24 mouse cellular contexts compared by ENCODE assay signal in the genomic region with DNA sequence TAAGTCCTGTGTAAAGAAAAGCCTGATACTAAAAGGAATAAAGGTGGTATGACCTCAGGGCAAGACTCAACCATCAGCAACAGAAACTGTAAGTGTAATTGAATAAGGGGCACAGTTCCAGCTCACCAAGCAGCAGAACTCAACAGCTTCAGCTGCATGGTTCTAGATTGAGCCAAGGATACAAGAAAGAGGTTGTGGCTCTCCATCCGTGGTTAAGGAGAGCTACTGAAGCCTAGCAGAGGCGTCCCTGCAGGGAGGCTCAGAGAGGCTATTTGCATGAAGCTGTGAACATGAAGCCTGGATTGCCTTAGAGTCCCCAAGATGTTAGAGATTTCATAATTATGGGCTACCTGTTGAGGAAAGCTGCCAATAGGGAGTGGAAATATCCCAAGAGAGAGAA. TPM values are rescaled to one million over a fixed set of nuclear protein-coding genes. Genes with fewer than 3 reads are reported as not detected.
DNase-seq lines count a peak whose midpoint lies in the region; ATAC-seq and TF ChIP-seq lines count a peak whose summit lies in the region.
"Had no signal": no experiment of that assay in that cellular context is flagged by ENCODE, and none has a peak within 500 bp of the region (broad histone marks: within the 10 kb centered on the region; RNA-seq: fewer than 3 reads in every experiment).

No protein-coding gene starts in this region.

- no peak overlapping the region for H3K4me3 ChIP-seq in forebrain, embryonic 10.5 days
- H3K4me3 ChIP-seq in forebrain, embryonic 11.5 days (ENCODE audit: low read depth, low read length), result no peak overlapping the region
- H3K4me3 ChIP-seq in heart, embryonic 10.5 days, result no peak overlapping the region
- H3K4me3 ChIP-seq in midbrain, embryonic 11.5 days (ENCODE audit: low read depth, low read length), result no peak overlapping the region
- no peak overlapping the region for H3K4me3 ChIP-seq in midbrain, embryonic 10.5 days
- H3K4me3 ChIP-seq in stomach, postnatal 0 days (ENCODE audit: low read depth, low read length), result no peak overlapping the region
- H3K4me3 ChIP-seq: embryonic facial prominence, embryonic 10.5 days; embryonic facial prominence, embryonic 12.5 days; forebrain, embryonic 13.5 days; forebrain, embryonic 15.5 days had no signal

- H3K4me2 ChIP-seq in forebrain, embryonic 11.5 days (ENCODE audit: low read depth, low read length, severe bottlenecking), result no peak overlapping the region
- no peak overlapping the region for H3K4me2 ChIP-seq in midbrain, embryonic 11.5 days
- H3K4me2 ChIP-seq in stomach, postnatal 0 days (replicated peaks; ENCODE audit: low read depth), result no peak overlapping the region
- H3K4me2 ChIP-seq: embryonic facial prominence, embryonic 12.5 days; forebrain, embryonic 13.5 days; forebrain, embryonic 15.5 days had no signal

- 76% methylated on average over 2 of the region's 2 CpGs for WGBS in forebrain, embryonic 10.5 days
- 75% methylated on average over 2 of the region's 2 CpGs for WGBS in forebrain, embryonic 11.5 days
- WGBS in heart, embryonic 10.5 days, result 60% methylated on average over 2 of the region's 2 CpGs
- WGBS in midbrain, embryonic 11.5 days, result 64% methylated on average over 2 of the region's 2 CpGs
- 67% methylated on average over 2 of the region's 2 CpGs for WGBS in midbrain, embryonic 10.5 days
- WGBS in stomach, postnatal 0 days, result 64% methylated on average over 2 of the region's 2 CpGs

- no peak for TF ChIP-seq EP300 in stomach, postnatal 0 days (optimal IDR thresholded peaks at IDR 0.05)

- TF ChIP-seq CTCF in stomach, postnatal 0 days (IDR thresholded peaks at IDR 0.05; ENCODE audit: low read depth), result no peak

- no peak overlapping the region for H3K27ac ChIP-seq in forebrain, embryonic 10.5 days
- no peak overlapping the region for H3K27ac ChIP-seq in forebrain, embryonic 11.5 days (ENCODE audit: low read depth, low read length)
- no peak overlapping the region for H3K27ac ChIP-seq in heart, embryonic 10.5 days
- no peak overlapping the region for H3K27ac ChIP-seq in midbrain, embryonic 11.5 days (ENCODE audit: low read depth, low read length)
- no peak overlapping the region for H3K27ac ChIP-seq in midbrain, embryonic 10.5 days (replicated peaks)
- no peak overlapping the region for H3K27ac ChIP-seq in stomach, postnatal 0 days (replicated peaks)
- H3K27ac ChIP-seq: embryonic facial prominence, embryonic 10.5 days; embryonic facial prominence, embryonic 12.5 days; forebrain, embryonic 13.5 days; forebrain, embryonic 15.5 days had no signal

- no peaks in the 10 kb centered on the region for H3K4me1 ChIP-seq in forebrain, embryonic 10.5 days
- no peaks in the 10 kb centered on the region for H3K4me1 ChIP-seq in forebrain, embryonic 11.5 days (replicated peaks; ENCODE audit: control insufficient read depth, insufficient read depth, low read length)
- peaks cover 3% of the 10 kb centered on the region; the same call in 1 of the 2 replicates for H3K4me1 ChIP-seq in heart, embryonic 10.5 days
- H3K4me1 ChIP-seq in midbrain, embryonic 11.5 days (ENCODE audit: control insufficient read depth, insufficient read depth, low read length), result no peaks in the 10 kb centered on the region
- H3K4me1 ChIP-seq in midbrain, embryonic 10.5 days, result no peaks in the 10 kb centered on the region
- H3K4me1 ChIP-seq in stomach, postnatal 0 days (replicated peaks; ENCODE audit: control insufficient read depth, insufficient read depth), result no peaks in the 10 kb centered on the region
- H3K4me1 ChIP-seq: embryonic facial prominence, embryonic 10.5 days; embryonic facial prominence, embryonic 12.5 days; forebrain, embryonic 13.5 days; forebrain, embryonic 15.5 days had no signal

- no peaks in the 10 kb centered on the region for H3K27me3 ChIP-seq in forebrain, embryonic 10.5 days (ENCODE audit: poor library complexity, severe bottlenecking)
- H3K27me3 ChIP-seq in forebrain, embryonic 11.5 days (ENCODE audit: control insufficient read depth, insufficient read depth, low read length), result no peaks in the 10 kb centered on the region
- no peaks in the 10 kb centered on the region for H3K27me3 ChIP-seq in heart, embryonic 10.5 days (ENCODE audit: insufficient read depth, poor library complexity, severe bottlenecking)
- no peaks in the 10 kb centered on the region for H3K27me3 ChIP-seq in midbrain, embryonic 11.5 days (ENCODE audit: control insufficient read depth, insufficient read depth, low read length)
- H3K27me3 ChIP-seq in midbrain, embryonic 10.5 days (ENCODE audit: low read depth, poor library complexity, severe bottlenecking), result no peaks in the 10 kb centered on the region
- no peaks in the 10 kb centered on the region for H3K27me3 ChIP-seq in stomach, postnatal 0 days (ENCODE audit: control insufficient read depth, insufficient read depth, low read length)
- H3K27me3 ChIP-seq: embryonic facial prominence, embryonic 12.5 days; forebrain, embryonic 13.5 days; forebrain, embryonic 15.5 days; Patski had no signal

- H3K36me3 ChIP-seq in forebrain, embryonic 10.5 days (replicated peaks), result no peaks in the 10 kb centered on the region
- H3K36me3 ChIP-seq in forebrain, embryonic 11.5 days (ENCODE audit: control insufficient read depth, insufficient read depth, low read length), result no peaks in the 10 kb centered on the region
- no peaks in the 10 kb centered on the region for H3K36me3 ChIP-seq in heart, embryonic 10.5 days
- H3K36me3 ChIP-seq in midbrain, embryonic 11.5 days (ENCODE audit: control insufficient read depth, insufficient read depth, low read length), result no peaks in the 10 kb centered on the region
- no peaks in the 10 kb centered on the region for H3K36me3 ChIP-seq in midbrain, embryonic 10.5 days
- no peaks in the 10 kb centered on the region for H3K36me3 ChIP-seq in stomach, postnatal 0 days (ENCODE audit: control insufficient read depth, insufficient read depth, low read length)
- H3K36me3 ChIP-seq: embryonic facial prominence, embryonic 10.5 days; embryonic facial prominence, embryonic 12.5 days; forebrain, embryonic 15.5 days; G1E had no signal

- H3K9me3 ChIP-seq in forebrain, embryonic 10.5 days, result no peaks in the 10 kb centered on the region
- no peaks in the 10 kb centered on the region for H3K9me3 ChIP-seq in forebrain, embryonic 11.5 days (ENCODE audit: control insufficient read depth, low read length)
- no peaks in the 10 kb centered on the region for H3K9me3 ChIP-seq in heart, embryonic 10.5 days
- H3K9me3 ChIP-seq in midbrain, embryonic 11.5 days (ENCODE audit: control insufficient read depth, low read length), result no peaks in the 10 kb centered on the region
- H3K9me3 ChIP-seq in midbrain, embryonic 10.5 days (replicated peaks), result no peaks in the 10 kb centered on the region
- no peaks in the 10 kb centered on the region for H3K9me3 ChIP-seq in stomach, postnatal 0 days (ENCODE audit: control insufficient read depth, low read length)
- H3K9me3 ChIP-seq: embryonic facial prominence, embryonic 10.5 days; embryonic facial prominence, embryonic 12.5 days; forebrain, embryonic 13.5 days; forebrain, embryonic 15.5 days; G1E had no signal

- peak; percentile 7 for DNase-seq in forebrain, embryonic 10.5 days (ENCODE audit: extremely low spot score, low spot score)
- DNase-seq in forebrain, embryonic 11.5 days (ENCODE audit: low spot score), result no peak
- DNase-seq in heart, embryonic 10.5 days (ENCODE audit: low spot score), result peak; percentile 38
- DNase-seq in heart, postnatal 36 days, result no peak
- DNase-seq in midbrain, embryonic 11.5 days (ENCODE audit: low spot score, missing footprints), result peak; percentile 2
- DNase-seq in midbrain, embryonic 10.5 days (ENCODE audit: low spot score), result no peak
- peak; percentile 1 for DNase-seq in stomach, postnatal 0 days (ENCODE audit: low spot score)
- no peak for DNase-seq in frontal cortex, postnatal 25 days (ENCODE audit: low spot score in 2 of 2)
- DNase-seq: adrenal gland, adult 8-10 months; adrenal gland, postnatal 14 days; adrenal gland, postnatal 36 days; cerebellum, adult 11-12 months; cerebellum, adult 2 months; cerebellum, adult 9-10 months; cerebellum, postnatal 10 days; cerebellum, postnatal 25 days; forebrain, postnatal 0 days had no signal

- no peak for ATAC-seq in forebrain, embryonic 11.5 days (replicated peaks; ENCODE audit: low FRiP score)
- no peak for ATAC-seq in midbrain, embryonic 11.5 days (ENCODE audit: low FRiP score)
- ATAC-seq in stomach, postnatal 0 days (ENCODE audit: low FRiP score, low TSS enrichment), result no peak
- ATAC-seq: activated CD4-positive, CD25-positive, alpha-beta regulatory T cell, adult 4 months; forebrain, embryonic 13.5 days; forebrain, embryonic 15.5 days; forebrain, postnatal 0 days; Patski had no signal

- H3K9ac ChIP-seq in forebrain, embryonic 11.5 days (ENCODE audit: low read length), result no peak overlapping the region
- H3K9ac ChIP-seq in midbrain, embryonic 11.5 days (ENCODE audit: low read length), result no peak overlapping the region
- no peak overlapping the region for H3K9ac ChIP-seq in stomach, postnatal 0 days (ENCODE audit: low read length)
- H3K9ac ChIP-seq: embryonic facial prominence, embryonic 12.5 days; forebrain, embryonic 13.5 days; forebrain, embryonic 15.5 days; forebrain, postnatal 0 days had no signal

- intact Hi-C loops in heart, postnatal 36 days (cut with DNase I), result no loop called here

RNA-seq across cellular contexts. Expression of gene Fam76b, which starts 40.1 kb away (rescaled TPM):
- polyA plus RNA-seq in forebrain, embryonic 10.5 days (2016; fragmentation: Nextera tagmentation; extraction: Ambion mirVana), result 22.4 and 23.4 TPM in 2 replicates
- 34.9 and 35.3 TPM in 2 replicates for polyA plus RNA-seq in forebrain, embryonic 11.5 days (2014; fragmentation: Nextera tagmentation; extraction: Ambion mirVana)
- polyA plus RNA-seq in heart, embryonic 10.5 days (2016; fragmentation: Nextera tagmentation; extraction: Ambion mirVana), result 14.2 and 18.9 TPM in 2 replicates
- 10 to 100 TPM in 1 of 2 experiments, 1 to 10 TPM in 1; 6.9 to 12.2 TPM for total RNA-seq in heart, postnatal 36 days (2021)
- 28.9 and 33.6 TPM in 2 replicates for polyA plus RNA-seq in midbrain, embryonic 11.5 days (2014; fragmentation: Nextera tagmentation; extraction: Ambion mirVana)
- polyA plus RNA-seq in midbrain, embryonic 10.5 days (2016; fragmentation: Nextera tagmentation; extraction: Ambion mirVana), result 21.2 and 23.4 TPM in 2 replicates
- 11.0 and 11.5 TPM in 2 replicates for polyA plus RNA-seq in stomach, postnatal 0 days (2015; fragmentation: Nextera tagmentation; extraction: Ambion mirVana)

RNA-seq across cellular contexts. Expression of gene Cep57, which starts 40.7 kb away (rescaled TPM):
- 69.9 and 71.4 TPM in 2 replicates for polyA plus RNA-seq in forebrain, embryonic 10.5 days (2016; fragmentation: Nextera tagmentation; extraction: Ambion mirVana)
- 74.5 and 85.8 TPM in 2 replicates for polyA plus RNA-seq in forebrain, embryonic 11.5 days (2014; fragmentation: Nextera tagmentation; extraction: Ambion mirVana)
- 40.1 and 49.2 TPM in 2 replicates for polyA plus RNA-seq in heart, embryonic 10.5 days (2016; fragmentation: Nextera tagmentation; extraction: Ambion mirVana)
- total RNA-seq in heart, postnatal 36 days (2021), result 10 to 100 TPM; 10.1 to 10.8 TPM
- polyA plus RNA-seq in midbrain, embryonic 11.5 days (2014; fragmentation: Nextera tagmentation; extraction: Ambion mirVana), result 59.9 and 71.2 TPM in 2 replicates
- polyA plus RNA-seq in midbrain, embryonic 10.5 days (2016; fragmentation: Nextera tagmentation; extraction: Ambion mirVana), result 61.5 and 62.4 TPM in 2 replicates
- polyA plus RNA-seq in stomach, postnatal 0 days (2015; fragmentation: Nextera tagmentation; extraction: Ambion mirVana), result 24.0 and 26.1 TPM in 2 replicates

Comparison
In these comparisons a context has a peak if more than half of its experiments do, and no peak if none do; other contexts are left out.
1. DNase-seq: peak in forebrain, embryonic 10.5 days (single experiment), heart, embryonic 10.5 days (single experiment), midbrain, embryonic 11.5 days (single experiment) and stomach, postnatal 0 days (single experiment); none in forebrain, embryonic 11.5 days (single experiment), heart, postnatal 36 days (0 of 2), midbrain, embryonic 10.5 days (single experiment) and frontal cortex, postnatal 25 days (0 of 2).